Mouse (Mus musculus): ENCODE measurements around the gene Gfpt1. TPM values are rescaled to one million over a fixed set of nuclear protein-coding genes. Genes with fewer than 3 reads are reported as not detected.
"Not testable (repeated sequence)": the region's sequence is repeated elsewhere in the genome, so short reads cannot be mapped to it uniquely, and the experiment has no call there.

The Gfpt1 gene
- polyA plus RNA-seq, 1 experiment, result 6.1 TPM

DNA sequence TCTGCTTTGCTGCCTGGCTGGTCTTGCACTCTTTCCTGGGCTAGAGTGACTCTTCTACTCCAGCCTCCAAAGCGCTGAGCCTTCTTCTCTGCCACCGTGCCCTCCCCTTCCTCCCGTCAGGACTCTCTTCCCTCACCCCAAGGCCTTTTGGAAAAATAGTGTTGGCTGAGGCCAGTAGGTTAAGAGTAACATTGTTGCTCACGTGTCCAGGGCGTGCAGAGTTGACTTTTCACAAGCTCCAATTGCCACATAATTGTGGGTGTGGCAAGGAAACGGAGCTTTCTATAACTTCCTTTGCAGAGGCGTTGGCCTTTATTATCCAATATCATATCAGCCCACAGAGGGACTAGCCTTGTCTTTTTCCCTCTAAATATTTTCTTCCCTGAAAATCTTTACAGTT, 15.7 kb upstream of the Gfpt1 start:
- Histone ChIP-seq H3K4me3 (ENCODE audit: extremely low read depth, insufficient read depth, insufficient read length) (no peak overlapping the region), H3K36me3 (ENCODE audit: control insufficient read depth, insufficient read depth, low read length) (peaks cover 21% of the 10 kb centered on the region), H3K27me3 (ENCODE audit: control insufficient read depth, insufficient read depth, low read length) (no peaks in the 10 kb centered on the region), H3K27ac (ENCODE audit: insufficient read depth, low read length) (no peak overlapping the region), H3K4me1 (ENCODE audit: control insufficient read depth, insufficient read depth, insufficient read length) (no peaks in the 10 kb centered on the region)
- no peak for TF ChIP-seq POLR2A (IDR thresholded peaks at IDR 0.05; ENCODE audit: low read depth, low read length)
- no peak for TF ChIP-seq CTCF (IDR thresholded peaks at IDR 0.05; ENCODE audit: extremely low read depth, insufficient read depth, insufficient read length, insufficient replicate concordance)
- no peak for DNase-seq (ENCODE audit: low read depth in 1 of 2, low spot score in 2 of 2)
- 66% methylated on average over 7 of the region's 7 CpGs for WGBS

DNA sequence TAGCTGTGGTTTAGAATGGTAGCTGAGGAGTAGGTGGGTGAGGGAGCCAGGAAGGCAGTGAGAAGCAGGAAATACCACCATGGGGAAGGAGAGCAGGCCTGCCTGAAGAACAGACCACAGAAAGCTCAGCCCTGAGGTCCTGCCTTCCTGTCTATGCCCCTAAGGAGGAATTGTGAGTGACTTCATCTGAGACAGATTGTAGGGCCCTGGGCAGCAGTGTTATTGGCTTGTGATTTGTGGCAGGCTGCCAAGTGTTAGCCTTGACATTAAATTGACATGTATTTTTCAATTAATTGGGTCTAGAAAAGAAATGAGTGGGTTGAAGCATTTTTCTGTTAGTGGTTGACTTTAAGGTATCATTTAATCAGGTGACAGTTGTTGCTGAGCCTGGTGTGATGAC, 13.8 kb upstream of the Gfpt1 start:
- no peak for DNase-seq (ENCODE audit: low read depth in 1 of 2, low spot score in 2 of 2)
- Histone ChIP-seq H3K27me3 (ENCODE audit: control insufficient read depth, insufficient read depth, low read length) (no peaks in the 10 kb centered on the region), H3K4me3 (ENCODE audit: extremely low read depth, insufficient read depth, insufficient read length) (no peak overlapping the region), H3K36me3 (ENCODE audit: control insufficient read depth, insufficient read depth, low read length) (peaks cover 13% of the 10 kb centered on the region), H3K27ac (ENCODE audit: insufficient read depth, low read length) (no peak overlapping the region), H3K4me1 (ENCODE audit: control insufficient read depth, insufficient read depth, insufficient read length) (no peaks in the 10 kb centered on the region)
- TF ChIP-seq POLR2A (IDR thresholded peaks at IDR 0.05; ENCODE audit: low read depth, low read length), result no peak
- TF ChIP-seq CTCF (IDR thresholded peaks at IDR 0.05; ENCODE audit: extremely low read depth, insufficient read depth, insufficient read length, insufficient replicate concordance), result no peak

GRCm38 (mm10) chr6:87031310-87031709, 11.3 kb upstream of the Gfpt1 start:
- H3K4me1 ChIP-seq (ENCODE audit: control insufficient read depth, insufficient read depth, insufficient read length); H3K36me3 ChIP-seq (ENCODE audit: control insufficient read depth, insufficient read depth, low read length); H3K27ac ChIP-seq (ENCODE audit: insufficient read depth, low read length); H3K4me3 ChIP-seq (ENCODE audit: extremely low read depth, insufficient read depth, insufficient read length); H3K27me3 ChIP-seq (ENCODE audit: control insufficient read depth, insufficient read depth, low read length); DNase-seq (ENCODE audit: low read depth in 1 of 2, low spot score in 2 of 2): not testable (repeated sequence)
- 94% methylated on average over 7 of the region's 7 CpGs for WGBS

DNA sequence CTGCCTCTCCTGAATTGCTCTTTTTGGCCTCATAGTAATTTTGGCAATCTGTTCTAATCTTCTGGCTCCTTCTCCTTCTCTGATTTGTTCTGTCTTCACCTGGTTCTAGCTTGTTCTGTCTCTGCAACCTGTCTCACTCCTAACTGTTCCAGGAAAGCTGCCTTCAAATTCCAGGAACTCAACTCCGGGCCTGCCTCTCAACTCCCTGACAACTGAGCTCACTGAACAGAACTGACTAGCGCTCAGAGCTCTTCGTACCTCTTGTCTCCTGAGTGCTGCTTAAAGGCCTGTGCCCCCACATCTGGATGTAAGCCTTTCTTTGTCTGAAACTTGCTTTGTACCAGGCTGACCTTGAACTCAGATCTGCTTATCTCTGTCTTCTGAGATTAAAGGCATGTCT, 10.2 kb upstream of the Gfpt1 start:
- H3K36me3 ChIP-seq (ENCODE audit: control insufficient read depth, insufficient read depth, low read length), result peaks cover 1% of the 10 kb centered on the region; the same call in 1 of the 2 replicates
- no peak overlapping the region for H3K4me3 ChIP-seq (ENCODE audit: extremely low read depth, insufficient read depth, insufficient read length)
- H3K27ac ChIP-seq (ENCODE audit: insufficient read depth, low read length), result no peak overlapping the region
- WGBS, result 94% methylated on average over 3 of the region's 3 CpGs
- TF ChIP-seq CTCF (IDR thresholded peaks at IDR 0.05; ENCODE audit: extremely low read depth, insufficient read depth, insufficient read length, insufficient replicate concordance) (no peak), POLR2A (IDR thresholded peaks at IDR 0.05; ENCODE audit: low read depth, low read length) (no peak)
- no peaks in the 10 kb centered on the region for H3K4me1 ChIP-seq (ENCODE audit: control insufficient read depth, insufficient read depth, insufficient read length)
- DNase-seq (ENCODE audit: low read depth in 1 of 2, low spot score in 2 of 2), result no peak
- H3K27me3 ChIP-seq (ENCODE audit: control insufficient read depth, insufficient read depth, low read length), result no peaks in the 10 kb centered on the region

DNA sequence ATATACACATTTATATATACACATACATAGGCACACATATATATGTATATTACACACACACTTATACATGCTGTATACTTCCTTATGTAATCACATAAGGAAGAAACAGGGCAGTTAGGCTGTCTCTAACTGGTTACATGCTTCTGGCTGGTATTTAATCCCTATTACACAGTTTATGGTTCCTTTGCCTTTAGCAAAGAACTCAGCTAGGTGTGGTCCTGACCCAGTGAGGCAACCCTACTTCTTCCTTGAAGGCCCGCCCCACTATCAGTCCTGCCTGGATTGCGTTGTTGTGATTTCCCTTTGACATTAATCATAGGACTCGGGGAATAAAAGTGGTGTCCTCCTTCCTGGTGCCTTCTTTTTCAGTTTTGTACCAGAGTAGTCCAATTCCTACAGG, 8.3 kb upstream of the Gfpt1 start:
- Histone ChIP-seq H3K4me1 (ENCODE audit: control insufficient read depth, insufficient read depth, insufficient read length) (peaks cover 3% of the 10 kb centered on the region; the same call in 1 of the 2 replicates), H3K36me3 (ENCODE audit: control insufficient read depth, insufficient read depth, low read length) (no peaks in the 10 kb centered on the region; the same call in 1 of the 2 replicates), H3K27me3 (ENCODE audit: control insufficient read depth, insufficient read depth, low read length) (no peaks in the 10 kb centered on the region), H3K4me3 (ENCODE audit: extremely low read depth, insufficient read depth, insufficient read length) (no peak overlapping the region), H3K27ac (ENCODE audit: insufficient read depth, low read length) (no peak overlapping the region)
- DNase-seq (ENCODE audit: low read depth in 1 of 2, low spot score in 2 of 2), result no peak
- WGBS, result 85% methylated on average over 3 of the region's 3 CpGs
- TF ChIP-seq POLR2A (IDR thresholded peaks at IDR 0.05; ENCODE audit: low read depth, low read length), result no peak
- no peak for TF ChIP-seq CTCF (IDR thresholded peaks at IDR 0.05; ENCODE audit: extremely low read depth, insufficient read depth, insufficient read length, insufficient replicate concordance)

DNA sequence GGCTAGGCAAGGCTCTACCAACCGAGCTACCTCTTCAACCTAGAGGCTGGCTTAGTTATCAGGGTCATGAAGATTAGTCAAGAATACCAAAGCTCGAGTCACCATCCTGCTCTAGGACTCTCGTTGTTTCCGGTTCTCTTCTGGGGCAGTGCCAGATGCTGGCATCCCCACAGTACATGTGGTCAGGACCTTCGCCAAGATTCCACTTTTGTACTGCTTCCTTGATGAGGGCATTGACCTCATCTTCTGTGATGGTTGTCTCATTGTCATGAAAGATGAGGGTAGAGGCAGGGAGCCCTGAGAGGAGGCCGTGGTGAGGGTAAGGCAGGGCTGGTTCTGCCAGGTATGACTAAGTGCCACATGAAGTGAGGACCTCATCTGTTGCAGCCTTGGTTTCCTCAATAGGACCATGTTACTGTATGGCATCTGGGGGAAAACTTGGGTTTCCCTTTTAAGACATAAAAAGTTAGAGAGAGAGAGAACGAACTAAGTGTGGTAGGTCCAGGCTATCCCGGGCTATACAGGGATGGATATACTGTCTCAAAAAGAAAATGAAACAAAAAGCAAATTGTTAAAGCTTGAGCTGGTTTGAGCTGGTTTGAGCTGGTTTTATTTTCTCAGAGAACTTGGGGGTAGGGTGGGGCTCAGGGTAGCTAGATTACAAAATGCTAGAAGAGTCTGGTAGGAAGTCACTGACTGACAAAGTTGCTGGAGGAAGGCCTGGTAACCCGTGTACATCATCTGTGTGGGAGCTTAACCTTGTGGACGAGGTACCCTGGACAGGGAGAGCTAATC, 4.6 kb upstream of the Gfpt1 start:
- H3K36me3 ChIP-seq (ENCODE audit: control insufficient read depth, insufficient read depth, low read length), result no peaks in the 10 kb centered on the region
- no peak for TF ChIP-seq POLR2A (IDR thresholded peaks at IDR 0.05; ENCODE audit: low read depth, low read length)
- H3K4me1 ChIP-seq (ENCODE audit: control insufficient read depth, insufficient read depth, insufficient read length), result peaks cover 3% of the 10 kb centered on the region; the same call in 1 of the 2 replicates
- no peak overlapping the region for H3K4me3 ChIP-seq (ENCODE audit: extremely low read depth, insufficient read depth, insufficient read length)
- H3K27me3 ChIP-seq (ENCODE audit: control insufficient read depth, insufficient read depth, low read length), result no peaks in the 10 kb centered on the region
- WGBS, result 45% methylated on average over 10 of the region's 10 CpGs
- peak overlapping the region; percentile 30; the same call in 1 of the 2 replicates for H3K27ac ChIP-seq (ENCODE audit: insufficient read depth, low read length)
- peak in 1 of 2 experiments; percentile 33 for DNase-seq (ENCODE audit: low read depth in 1 of 2, low spot score in 2 of 2)

- no peak for DNase-seq (ENCODE audit: low read depth in 1 of 2, low spot score in 2 of 2)
- 93% methylated on average over 8 of the region's 8 CpGs for WGBS
- H3K27ac ChIP-seq (ENCODE audit: insufficient read depth, low read length), result no peak overlapping the region
- no peaks in the 10 kb centered on the region for H3K36me3 ChIP-seq (ENCODE audit: control insufficient read depth, insufficient read depth, low read length)
- no peak overlapping the region for H3K4me3 ChIP-seq (ENCODE audit: extremely low read depth, insufficient read depth, insufficient read length)
- H3K27me3 ChIP-seq (ENCODE audit: control insufficient read depth, insufficient read depth, low read length), result no peaks in the 10 kb centered on the region
- no peak for TF ChIP-seq CTCF (IDR thresholded peaks at IDR 0.05; ENCODE audit: extremely low read depth, insufficient read depth, insufficient read length, insufficient replicate concordance)
- no peak for TF ChIP-seq POLR2A (IDR thresholded peaks at IDR 0.05; ENCODE audit: low read depth, low read length)
- peaks cover 6% of the 10 kb centered on the region; the same call in 1 of the 2 replicates for H3K4me1 ChIP-seq (ENCODE audit: control insufficient read depth, insufficient read depth, insufficient read length)
These were observed 3.5 kb upstream of the Gfpt1 start for GRCm38 (mm10) chr6:87039161-87039560.

Data from spleen, adult 2 months (tissue).